Mouse (Mus musculus): Measurements from ENCODE around the gene Cd320.
A peak's percentile ranks its signal among the peaks of the same experiment; 100 is the strongest.

DNA sequence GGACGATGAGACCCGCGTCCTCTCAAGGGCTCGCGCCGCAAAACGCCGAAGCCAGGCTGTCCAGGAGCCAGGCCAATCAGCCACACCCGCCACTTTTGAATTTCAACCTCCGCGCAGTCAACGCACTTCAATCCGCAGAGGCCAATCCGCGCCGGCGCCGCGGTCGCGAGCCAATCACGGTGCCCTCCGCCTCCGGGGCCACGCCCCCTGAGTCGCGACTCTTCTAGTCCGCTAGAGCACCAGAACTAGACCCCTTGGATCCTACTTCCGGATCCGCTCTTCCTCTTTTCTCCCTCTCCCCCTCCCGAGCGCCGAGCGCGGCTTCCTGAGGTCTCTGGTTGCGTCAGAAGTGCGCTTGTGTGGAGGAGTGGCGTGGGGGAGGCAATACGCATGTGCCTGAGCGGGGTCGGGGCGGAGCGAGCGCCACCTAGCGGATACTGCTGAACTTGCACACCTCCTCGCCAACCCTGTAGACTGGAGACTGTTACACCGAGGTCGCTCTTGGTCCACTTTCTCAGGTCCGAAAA, 47.7 kb downstream of the Cd320 start, which contains the start of gene Kifc1:
- peak; percentile 97 for TF ChIP-seq CTCF (IDR thresholded peaks at IDR 0.05; ENCODE audit: low read depth, low read length)
- TF ChIP-seq POLR2A (IDR thresholded peaks at IDR 0.05; ENCODE audit: extremely low read depth, insufficient read depth, low read length), result no peak
